Mouse (Mus musculus) left cerebral cortex, adult 9 months (tissue): ENCODE measurements around the gene Cbx8.

Source experiments
- DNase-seq, 2 experiments: peaks; one replicate each; pipeline ENCODE4 v3.0.0; 2022; ENCODE audit warnings: low spot score in 2 of 2

The Cbx8 gene

DNA sequence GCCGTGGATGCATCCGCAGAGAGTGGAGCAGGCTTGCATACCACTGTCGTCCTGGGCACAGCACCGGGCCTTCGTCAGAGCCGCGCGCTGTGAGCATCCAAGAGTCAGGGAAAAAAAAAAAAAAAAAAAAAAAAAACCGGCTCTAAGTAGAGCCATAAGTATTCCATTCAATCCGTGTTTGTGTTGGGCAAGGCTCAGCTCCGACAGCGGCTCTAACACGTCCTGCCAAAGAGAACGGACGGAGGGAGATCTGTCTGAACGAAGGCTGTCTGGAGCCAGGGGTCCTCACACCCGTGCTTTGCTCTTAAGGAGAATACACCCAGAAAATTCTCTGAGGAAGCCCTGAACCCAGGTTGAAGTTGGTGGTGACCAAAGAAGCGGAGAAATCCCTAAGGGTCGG, 6.1 kb downstream of the Cbx8 start:
- no peak for DNase-seq

- peak in 1 of 2 experiments; percentile 76 for DNase-seq
These were observed 6.8 kb downstream of the Cbx8 start for GRCm38 (mm10) chr11:119033874-119034558.

GRCm38 (mm10) chr11:119026203-119026602, 14.6 kb downstream of the Cbx8 start:
- no peak for DNase-seq

- DNase-seq = no peak
These were observed 16.5 kb downstream of the Cbx8 start for GRCm38 (mm10) chr11:119024260-119024659.

GRCm38 (mm10) chr11:119023616-119023980, 17.2 kb downstream of the Cbx8 start:
- no peak for DNase-seq

- peak in 1 of 2 experiments; percentile 67 for DNase-seq
These were observed 17.7 kb downstream of the Cbx8 start, which contains the start of gene Cbx2 for GRCm38 (mm10) chr11:119022895-119023615. Gene Cbx2, plus strand, starts transcription at chr11:119022962.

GRCm38 (mm10) chr11:119022068-119022894, 18.5 kb downstream of the Cbx8 start:
- DNase-seq = no peak

- no peak for DNase-seq
These were observed 19.6 kb downstream of the Cbx8 start for GRCm38 (mm10) chr11:119021180-119021579.

- no peak for DNase-seq
These were observed 23.3 kb downstream of the Cbx8 start for GRCm38 (mm10) chr11:119017506-119017905.

- no peak for DNase-seq
These were observed 26.3 kb downstream of the Cbx8 start for GRCm38 (mm10) chr11:119014455-119014854.

DNA sequence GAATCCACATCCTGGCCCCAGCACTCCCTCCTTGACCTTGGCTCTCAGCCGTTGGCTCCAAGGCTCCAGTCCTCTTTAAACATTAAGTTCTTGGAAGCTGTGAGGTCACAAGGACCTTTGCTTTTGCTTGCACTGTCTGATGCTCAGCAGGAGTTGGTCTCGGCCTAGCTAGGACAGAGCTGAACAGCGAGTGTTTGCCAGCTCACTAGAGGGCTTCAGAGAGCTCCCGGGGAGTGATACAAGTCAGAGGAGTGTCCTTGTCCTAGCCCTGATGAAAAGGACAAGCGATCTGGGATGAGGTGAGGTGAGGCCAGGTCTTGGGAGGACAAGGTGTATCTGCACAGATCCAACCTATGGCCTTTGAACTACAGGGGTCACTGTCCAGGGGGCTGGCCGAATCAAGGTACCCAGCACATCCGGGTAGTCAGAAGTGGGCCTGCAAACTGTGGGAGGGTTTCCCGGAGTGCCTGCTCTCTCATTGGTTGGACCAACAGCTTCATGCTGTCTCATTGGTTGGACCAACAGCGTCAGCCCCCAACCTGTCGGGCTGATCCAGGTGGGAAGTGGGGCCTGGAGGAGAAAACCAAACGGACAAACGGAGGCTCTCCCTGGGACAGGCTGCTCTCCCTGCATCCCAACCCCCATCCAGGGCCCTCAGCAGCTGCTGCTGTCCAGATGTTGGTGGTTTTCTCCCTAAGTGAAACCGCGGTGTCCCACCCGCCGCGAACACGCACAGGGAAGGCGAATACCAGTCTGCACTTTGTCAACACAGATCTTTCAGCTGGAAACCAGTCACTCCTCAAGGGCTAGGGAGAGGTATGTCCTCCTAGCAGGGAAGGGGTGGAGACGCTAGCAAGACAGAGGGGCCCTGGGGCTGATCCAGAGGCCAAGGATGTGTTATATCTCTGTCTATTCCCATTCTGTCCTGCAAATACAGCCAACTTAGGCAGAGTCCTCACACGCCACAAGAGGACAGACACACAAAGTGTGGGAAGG, 33.0 kb downstream of the Cbx8 start:
- no peak for DNase-seq

DNA sequence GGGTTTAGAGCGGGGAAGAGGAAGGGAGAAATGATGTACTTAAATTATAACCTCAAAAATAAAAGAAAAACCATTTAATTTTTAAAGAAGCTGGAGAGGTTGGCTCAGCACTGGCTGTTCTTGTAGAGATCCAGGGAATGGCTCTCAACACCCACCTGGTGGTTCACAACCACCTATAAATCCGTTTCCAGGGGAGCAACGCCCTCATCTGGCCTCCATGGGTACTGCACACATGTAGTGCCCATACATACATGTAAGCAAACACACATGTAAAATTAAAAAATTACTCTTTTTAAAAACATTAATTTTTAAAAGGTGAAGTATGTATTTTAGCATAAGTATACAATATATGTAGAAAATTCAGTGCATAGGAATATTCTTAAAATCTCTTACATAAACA, 34.3 kb downstream of the Cbx8 start:
- no peak for DNase-seq

GRCm38 (mm10) chr11:119005547-119006275, 35.1 kb downstream of the Cbx8 start:
- no peak for DNase-seq

DNA sequence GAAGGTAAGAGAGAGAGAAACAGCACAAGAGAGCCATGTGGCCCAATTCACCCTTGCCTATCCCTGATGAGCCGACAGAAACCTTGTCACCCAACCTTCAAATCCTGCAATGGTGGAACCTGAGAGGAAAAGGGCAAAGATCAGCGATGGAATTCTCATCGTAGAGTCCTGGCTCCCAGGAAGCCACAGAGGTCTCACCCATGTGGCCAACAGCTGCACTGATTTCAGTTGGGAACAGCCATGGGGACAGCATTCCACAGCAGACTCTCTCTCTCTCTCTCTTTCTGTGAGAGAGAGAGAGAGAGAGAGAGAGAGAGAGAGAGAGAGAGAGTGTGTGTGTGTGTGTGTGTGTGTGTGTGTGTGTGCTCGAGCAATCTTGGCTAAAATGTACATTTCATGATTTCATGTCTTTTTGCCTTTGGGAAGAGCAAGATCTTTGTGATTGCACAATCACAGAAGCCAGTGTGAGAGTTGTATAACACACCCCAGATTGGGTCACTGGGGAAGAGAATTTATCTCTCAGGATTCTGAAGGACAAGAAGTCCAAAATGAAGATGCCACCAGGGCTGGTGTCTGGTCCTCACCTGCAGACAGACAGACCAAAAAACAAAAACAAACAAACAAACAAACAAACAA, 39.2 kb downstream of the Cbx8 start:
- no peak for DNase-seq

DNA sequence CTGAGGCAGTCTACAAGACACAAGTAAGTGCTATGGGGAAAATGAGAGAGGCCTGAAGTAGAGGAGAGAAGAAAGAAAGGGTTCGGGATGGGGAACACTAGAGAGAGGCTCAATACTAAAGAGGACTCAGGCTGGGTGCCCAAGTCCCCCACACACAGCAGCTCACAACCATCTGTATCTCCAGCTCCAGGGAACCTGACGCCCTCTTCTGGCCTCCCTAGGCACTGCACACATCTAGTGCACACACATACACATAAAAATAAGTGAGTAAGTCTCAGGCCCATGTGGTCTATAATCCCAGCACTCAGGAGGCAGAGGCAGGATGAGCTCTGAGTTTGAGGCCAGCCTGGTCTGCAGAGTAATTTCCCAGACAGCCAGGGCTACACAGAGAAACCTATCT, 39.9 kb downstream of the Cbx8 start:
- DNase-seq = no peak

DNA sequence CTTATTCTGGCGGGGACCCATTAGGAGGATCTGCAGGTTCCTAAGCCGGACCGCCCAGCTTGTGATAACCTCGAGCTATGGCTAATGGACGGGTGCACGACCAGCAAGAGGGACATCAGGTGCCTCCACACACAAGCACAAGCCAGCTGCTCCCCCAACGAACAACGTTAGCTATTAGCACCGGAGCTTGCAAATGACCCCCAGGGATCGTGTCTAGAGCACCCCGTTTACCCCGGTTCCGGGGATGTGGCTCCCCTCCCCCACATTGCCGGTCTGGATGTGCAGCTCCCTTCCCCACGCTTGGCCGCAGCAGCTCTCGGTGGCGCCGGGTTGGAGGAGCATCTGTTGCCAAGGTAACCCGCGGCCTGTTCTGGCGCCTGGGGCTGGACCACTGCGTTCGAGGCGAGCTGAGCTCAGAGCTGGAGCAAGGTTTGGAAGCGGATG, 41.4 kb downstream of the Cbx8 start:
- peak in 1 of 2 experiments; percentile 37 for DNase-seq

DNA sequence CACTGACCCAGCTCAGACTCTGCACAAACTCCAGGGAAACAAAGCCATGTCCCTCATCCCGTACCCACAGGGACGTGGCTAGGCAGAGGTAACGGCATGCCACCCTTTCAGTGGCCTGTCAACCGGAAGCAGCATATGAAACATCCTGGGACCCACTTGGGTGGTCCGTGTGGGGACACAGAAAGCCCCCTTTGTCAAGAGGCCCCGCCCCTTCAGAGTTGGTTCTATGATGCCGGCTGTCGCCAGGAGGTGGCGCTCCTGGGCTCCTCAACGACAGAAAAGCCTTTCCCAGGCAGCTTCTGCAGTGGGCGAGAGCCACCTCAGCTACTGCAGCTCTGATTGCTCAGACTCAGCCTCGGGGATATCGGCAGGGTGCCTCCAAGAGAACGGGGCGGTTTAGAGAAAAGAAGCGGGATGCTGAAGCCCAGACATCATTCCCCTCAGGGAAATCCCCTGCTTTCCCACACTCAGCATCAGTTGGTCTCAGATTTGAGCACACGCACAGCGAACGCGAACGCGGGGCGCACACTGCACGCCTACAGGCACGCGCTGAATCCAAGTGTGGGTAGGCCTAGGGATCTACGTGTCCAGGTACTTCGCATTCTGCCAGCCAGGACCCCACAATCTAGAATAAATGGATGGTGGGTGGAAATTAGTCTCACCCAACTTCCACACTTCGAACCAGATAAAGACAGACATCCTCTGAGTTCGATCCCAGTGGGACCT, 42.1 kb downstream of the Cbx8 start:
- DNase-seq = peak; percentile 58 to 91

- DNase-seq = no peak
These were observed 43.6 kb downstream of the Cbx8 start for GRCm38 (mm10) chr11:118997182-118997581.

DNA sequence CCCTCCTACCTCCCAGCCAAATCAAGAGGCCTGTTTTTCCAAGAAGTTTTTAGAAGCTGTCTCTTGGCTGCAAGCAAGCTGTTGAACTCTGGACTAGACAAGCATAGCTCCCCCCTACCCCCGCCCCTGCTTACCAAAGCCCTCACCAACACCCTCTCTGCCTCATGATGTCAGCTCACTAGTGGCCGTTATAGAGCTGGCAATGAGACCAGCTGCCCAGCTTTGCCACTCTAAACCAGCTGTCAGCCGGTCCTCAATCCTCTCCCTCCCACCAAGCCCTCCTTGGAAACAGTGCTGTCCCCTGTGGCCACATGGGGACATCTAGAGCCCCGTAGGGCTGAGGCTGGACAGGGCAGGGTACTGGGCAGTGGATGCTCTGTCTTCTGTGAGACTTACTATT, 45.3 kb downstream of the Cbx8 start:
- DNase-seq = no peak
